Mouse (Mus musculus): ENCODE data around the gene Sumf1. TPM values are rescaled to one million over a fixed set of nuclear protein-coding genes. Genes with fewer than 3 reads are reported as not detected.

The Sumf1 gene
- polyA plus RNA-seq, 1 experiment, result 14.3 TPM

DNA sequence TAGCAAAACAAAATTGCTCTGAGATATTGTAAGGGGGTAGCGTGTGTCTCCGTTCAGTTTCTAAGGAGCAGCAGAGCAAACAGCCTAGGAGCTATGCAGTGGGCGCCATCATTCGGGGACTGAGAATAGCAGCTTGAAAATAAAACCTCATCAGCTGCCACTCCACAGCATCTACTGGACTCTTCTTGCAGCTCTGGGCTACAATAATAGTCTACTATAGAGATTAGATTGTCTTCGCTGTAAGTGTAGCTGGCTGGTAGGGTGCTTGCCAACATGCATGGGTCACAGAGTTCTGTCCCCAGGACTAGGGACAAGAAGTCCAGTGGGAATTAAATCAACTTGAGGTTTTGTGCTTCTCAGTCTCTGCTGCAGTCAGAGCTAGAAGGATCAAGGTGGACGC, 42.1 kb upstream of the Sumf1 start:
- no peak for TF ChIP-seq POLR2A (IDR thresholded peaks at IDR 0.05; ENCODE audit: borderline replicate concordance, control insufficient read depth, low read depth, low read length)
- WGBS, result 91% methylated on average over 6 of the region's 6 CpGs
- Histone ChIP-seq H3K4me1 (ENCODE audit: control insufficient read depth, insufficient read depth, low read length) (peaks cover 2% of the 10 kb centered on the region; the same call in 1 of the 2 replicates), H3K4me3 (replicated peaks; ENCODE audit: control insufficient read depth, low read depth, low read length) (no peak overlapping the region), H3K27ac (ENCODE audit: control insufficient read depth, insufficient read depth, low read depth, low read length, poor library complexity) (no peak overlapping the region)

DNA sequence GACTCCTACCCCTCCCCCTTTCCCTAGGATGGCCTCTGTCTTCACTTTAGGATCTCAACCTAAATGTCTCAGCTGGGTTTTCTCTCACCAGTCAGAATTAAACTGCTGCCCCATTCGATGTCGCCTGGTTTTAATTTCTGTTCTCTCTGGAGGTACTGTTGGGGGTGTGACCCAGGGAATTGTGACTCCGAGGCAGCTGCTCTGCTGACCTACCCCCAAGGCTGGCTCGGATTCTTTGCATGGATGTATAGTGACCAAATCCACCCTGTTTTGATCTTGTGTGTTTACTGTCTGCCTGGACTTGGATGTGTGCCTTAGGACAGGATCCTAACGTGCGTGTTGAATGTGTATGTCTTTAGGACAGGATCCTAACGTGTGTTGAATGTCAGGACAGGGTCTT, 40.8 kb upstream of the Sumf1 start:
- Histone ChIP-seq H3K4me3 (replicated peaks; ENCODE audit: control insufficient read depth, low read depth, low read length) (no peak overlapping the region), H3K4me1 (ENCODE audit: control insufficient read depth, insufficient read depth, low read length) (peaks cover 2% of the 10 kb centered on the region; the same call in 1 of the 2 replicates), H3K27ac (ENCODE audit: control insufficient read depth, insufficient read depth, low read depth, low read length, poor library complexity) (no peak overlapping the region)
- WGBS, result 84% methylated on average over 7 of the region's 7 CpGs
- no peak for TF ChIP-seq CTCF (IDR thresholded peaks at IDR 0.05; ENCODE audit: control insufficient read depth, insufficient read depth, low read length)
- TF ChIP-seq POLR2A (IDR thresholded peaks at IDR 0.05; ENCODE audit: borderline replicate concordance, control insufficient read depth, low read depth, low read length), result no peak

DNA sequence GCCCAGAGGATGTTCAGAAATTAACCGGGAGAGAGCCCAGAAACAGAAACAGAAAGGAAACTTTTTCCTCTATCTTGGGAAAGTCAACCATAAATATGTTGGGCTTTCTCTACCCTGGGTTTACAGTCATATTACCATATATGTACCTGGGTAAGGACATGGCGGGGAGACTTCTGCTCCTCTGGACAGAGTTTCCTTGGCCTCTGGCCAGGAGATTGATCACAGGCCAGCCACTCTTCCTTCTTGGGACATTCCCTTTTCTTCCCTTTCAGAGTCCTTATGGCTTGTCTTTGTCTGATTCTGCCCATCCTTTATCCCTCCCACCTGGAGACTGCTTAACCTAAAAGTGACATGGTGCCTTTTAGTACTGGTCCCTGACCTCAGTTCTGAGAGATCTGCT, 39.6 kb upstream of the Sumf1 start:
- TF ChIP-seq POLR2A (IDR thresholded peaks at IDR 0.05; ENCODE audit: borderline replicate concordance, control insufficient read depth, low read depth, low read length) (no peak), CTCF (IDR thresholded peaks at IDR 0.05; ENCODE audit: control insufficient read depth, insufficient read depth, low read length) (no peak)
- H3K4me3 ChIP-seq (replicated peaks; ENCODE audit: control insufficient read depth, low read depth, low read length), result no peak overlapping the region
- H3K4me1 ChIP-seq (ENCODE audit: control insufficient read depth, insufficient read depth, low read length), result peaks cover 2% of the 10 kb centered on the region; the same call in 1 of the 2 replicates
- no peak overlapping the region for H3K27ac ChIP-seq (ENCODE audit: control insufficient read depth, insufficient read depth, low read depth, low read length, poor library complexity)
- 82% methylated on average over 2 of the region's 2 CpGs for WGBS

DNA sequence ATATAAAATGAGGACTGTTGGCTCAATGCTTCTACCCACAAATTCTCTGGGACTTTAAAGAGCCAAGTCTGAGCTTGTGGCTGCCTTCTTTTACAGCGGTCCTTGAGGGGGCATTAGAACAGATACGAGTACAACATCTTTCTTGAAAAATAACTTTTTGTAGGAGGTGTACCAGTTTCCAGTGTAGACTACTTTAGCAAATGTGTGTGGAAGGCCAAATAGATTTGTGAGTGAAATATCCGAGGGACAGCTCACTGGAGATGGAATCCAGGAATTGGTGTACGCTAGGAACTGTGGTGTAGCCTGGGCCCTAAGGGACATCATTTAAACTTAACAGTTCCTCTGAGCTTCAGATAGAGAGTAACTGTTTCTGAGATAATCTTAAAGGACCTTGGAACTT, 39.0 kb upstream of the Sumf1 start:
- no peak overlapping the region for H3K27ac ChIP-seq (ENCODE audit: control insufficient read depth, insufficient read depth, low read depth, low read length, poor library complexity)
- peaks cover 2% of the 10 kb centered on the region; the same call in 1 of the 2 replicates for H3K4me1 ChIP-seq (ENCODE audit: control insufficient read depth, insufficient read depth, low read length)
- no peak for TF ChIP-seq POLR2A (IDR thresholded peaks at IDR 0.05; ENCODE audit: borderline replicate concordance, control insufficient read depth, low read depth, low read length)
- TF ChIP-seq CTCF (IDR thresholded peaks at IDR 0.05; ENCODE audit: control insufficient read depth, insufficient read depth, low read length), result no peak
- 91% methylated on average over 4 of the region's 4 CpGs for WGBS
- H3K4me3 ChIP-seq (replicated peaks; ENCODE audit: control insufficient read depth, low read depth, low read length), result no peak overlapping the region

DNA sequence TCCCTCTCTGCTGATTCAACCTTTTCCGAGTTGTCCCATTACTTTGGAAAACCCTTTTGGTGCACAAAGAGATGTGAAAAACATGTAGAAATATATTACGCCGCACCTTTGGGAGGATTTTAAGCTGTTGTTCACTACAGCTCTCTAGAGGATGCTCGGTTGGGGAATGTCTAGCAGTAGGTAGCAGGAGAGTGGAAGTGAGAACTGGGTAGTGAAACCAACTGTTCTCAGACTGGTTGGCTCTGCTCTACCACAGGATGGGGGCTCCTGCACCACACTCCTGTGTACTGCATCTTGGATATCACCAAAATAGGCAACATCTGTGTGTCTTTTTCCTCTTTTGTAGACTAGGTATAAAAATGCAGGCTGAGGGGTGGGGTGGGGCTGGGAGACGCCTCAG, 37.5 kb upstream of the Sumf1 start:
- 60% methylated on average over 5 of the region's 5 CpGs for WGBS
- TF ChIP-seq POLR2A (IDR thresholded peaks at IDR 0.05; ENCODE audit: borderline replicate concordance, control insufficient read depth, low read depth, low read length) (no peak), CTCF (IDR thresholded peaks at IDR 0.05; ENCODE audit: control insufficient read depth, insufficient read depth, low read length) (no peak)
- H3K27ac ChIP-seq (ENCODE audit: control insufficient read depth, insufficient read depth, low read depth, low read length, poor library complexity), result no peak overlapping the region
- H3K4me3 ChIP-seq (replicated peaks; ENCODE audit: control insufficient read depth, low read depth, low read length), result no peak overlapping the region
- peaks cover 2% of the 10 kb centered on the region; the same call in 1 of the 2 replicates for H3K4me1 ChIP-seq (ENCODE audit: control insufficient read depth, insufficient read depth, low read length)

DNA sequence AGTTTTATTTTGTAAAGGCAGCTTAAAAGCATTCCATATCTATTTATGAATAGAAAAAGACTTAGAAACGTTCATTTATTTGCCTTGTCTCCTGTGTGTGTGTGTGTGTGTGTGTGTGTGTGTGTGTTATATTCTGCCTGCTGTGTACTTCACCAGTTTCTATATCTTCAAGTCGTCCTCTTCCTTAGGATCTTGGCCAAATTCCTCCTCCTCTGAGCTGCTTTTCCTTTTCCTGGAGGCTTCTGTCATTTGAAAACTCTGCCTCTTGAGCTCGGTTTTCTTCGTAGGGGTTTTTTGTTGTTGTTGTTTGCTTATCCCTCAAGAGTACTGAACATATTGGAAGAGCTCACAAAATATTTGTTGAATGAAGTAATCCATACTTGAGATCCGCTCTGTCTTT, 37.1 kb upstream of the Sumf1 start:
- TF ChIP-seq POLR2A (IDR thresholded peaks at IDR 0.05; ENCODE audit: borderline replicate concordance, control insufficient read depth, low read depth, low read length) (no peak), CTCF (IDR thresholded peaks at IDR 0.05; ENCODE audit: control insufficient read depth, insufficient read depth, low read length) (no peak)
- 67% methylated on average over 5 of the region's 5 CpGs for WGBS
- no peak overlapping the region for H3K4me3 ChIP-seq (replicated peaks; ENCODE audit: control insufficient read depth, low read depth, low read length)
- peaks cover 2% of the 10 kb centered on the region; the same call in 1 of the 2 replicates for H3K4me1 ChIP-seq (ENCODE audit: control insufficient read depth, insufficient read depth, low read length)
- no peak overlapping the region for H3K27ac ChIP-seq (ENCODE audit: control insufficient read depth, insufficient read depth, low read depth, low read length, poor library complexity)

DNA sequence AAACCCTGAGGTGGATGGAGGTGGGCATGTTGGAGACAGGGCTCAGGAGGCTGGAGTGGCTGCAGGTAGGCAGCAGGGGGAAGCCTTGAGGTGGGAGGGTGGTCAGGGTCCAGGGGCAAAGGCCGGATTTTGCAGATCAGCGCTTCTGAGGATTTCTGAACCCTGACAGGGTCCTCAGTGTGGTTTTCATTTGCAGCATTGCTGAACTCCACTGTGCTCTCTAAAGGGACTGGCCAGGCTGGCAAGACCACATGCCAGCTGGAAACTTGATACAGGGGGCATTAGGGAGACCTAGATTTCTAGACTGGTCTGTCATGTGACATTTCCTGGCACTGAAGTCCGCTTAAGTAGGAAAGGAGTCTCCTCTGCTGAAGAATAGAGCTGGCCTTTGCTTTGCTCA, 32.6 kb upstream of the Sumf1 start:
- H3K27ac ChIP-seq (ENCODE audit: control insufficient read depth, insufficient read depth, low read depth, low read length, poor library complexity), result no peak overlapping the region
- TF ChIP-seq CTCF (IDR thresholded peaks at IDR 0.05; ENCODE audit: control insufficient read depth, insufficient read depth, low read length) (no peak), POLR2A (IDR thresholded peaks at IDR 0.05; ENCODE audit: borderline replicate concordance, control insufficient read depth, low read depth, low read length) (no peak)
- no peaks in the 10 kb centered on the region for H3K4me1 ChIP-seq (ENCODE audit: control insufficient read depth, insufficient read depth, low read length)
- 91% methylated on average over 3 of the region's 3 CpGs for WGBS
- H3K4me3 ChIP-seq (replicated peaks; ENCODE audit: control insufficient read depth, low read depth, low read length), result no peak overlapping the region

DNA sequence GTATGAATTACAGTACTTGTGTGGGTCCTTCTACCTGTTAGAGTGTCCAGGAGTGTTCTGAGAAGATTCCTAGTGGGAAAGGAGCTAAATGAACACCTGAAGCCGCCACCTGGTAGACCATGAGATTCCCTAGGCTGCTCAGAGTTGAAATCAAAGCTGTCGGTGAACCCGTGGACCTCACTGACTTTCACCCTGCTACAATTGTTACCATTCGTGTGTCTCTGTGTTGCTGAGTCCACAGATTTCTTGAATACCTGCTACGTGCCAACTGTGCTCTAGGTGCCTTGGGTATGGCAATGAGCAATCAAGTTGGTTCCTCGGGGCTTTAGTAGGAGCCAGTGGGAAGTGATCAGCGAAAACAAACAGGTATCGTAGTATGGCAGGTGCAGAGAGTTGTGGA, 31.4 kb upstream of the Sumf1 start:
- TF ChIP-seq POLR2A (IDR thresholded peaks at IDR 0.05; ENCODE audit: borderline replicate concordance, control insufficient read depth, low read depth, low read length), result no peak
- TF ChIP-seq CTCF (IDR thresholded peaks at IDR 0.05; ENCODE audit: control insufficient read depth, insufficient read depth, low read length), result no peak
- Histone ChIP-seq H3K4me1 (ENCODE audit: control insufficient read depth, insufficient read depth, low read length) (no peaks in the 10 kb centered on the region), H3K27ac (ENCODE audit: control insufficient read depth, insufficient read depth, low read depth, low read length, poor library complexity) (no peak overlapping the region), H3K4me3 (replicated peaks; ENCODE audit: control insufficient read depth, low read depth, low read length) (no peak overlapping the region)
- WGBS, result 85% methylated on average over 8 of the region's 8 CpGs

DNA sequence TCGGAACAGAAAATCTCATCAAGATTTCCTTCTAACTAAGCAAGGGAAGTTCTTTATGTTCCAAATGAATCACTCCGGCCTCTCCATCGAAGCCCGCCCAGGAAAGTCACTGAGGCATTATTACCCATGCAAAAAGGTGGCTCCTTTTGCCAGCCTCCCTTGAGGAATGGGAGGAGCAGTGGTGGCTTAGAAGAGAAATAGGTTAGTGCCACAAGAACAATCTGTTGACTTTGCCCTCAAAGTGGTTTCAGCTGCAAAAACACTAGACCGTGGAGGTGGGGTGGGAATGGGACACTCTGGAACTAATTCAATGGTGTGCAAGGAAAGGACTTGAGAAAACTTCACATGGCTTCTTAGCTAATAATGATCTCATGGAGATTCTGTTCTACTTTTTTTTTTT, 30.7 kb upstream of the Sumf1 start:
- no peaks in the 10 kb centered on the region for H3K4me1 ChIP-seq (ENCODE audit: control insufficient read depth, insufficient read depth, low read length)
- TF ChIP-seq POLR2A (IDR thresholded peaks at IDR 0.05; ENCODE audit: borderline replicate concordance, control insufficient read depth, low read depth, low read length) (no peak), CTCF (IDR thresholded peaks at IDR 0.05; ENCODE audit: control insufficient read depth, insufficient read depth, low read length) (no peak)
- no peak overlapping the region for H3K27ac ChIP-seq (ENCODE audit: control insufficient read depth, insufficient read depth, low read depth, low read length, poor library complexity)
- no peak overlapping the region for H3K4me3 ChIP-seq (replicated peaks; ENCODE audit: control insufficient read depth, low read depth, low read length)
- WGBS, result 82% methylated on average over 5 of the region's 5 CpGs

All from bone marrow, adult 2 months (tissue).